Mouse (Mus musculus): Measurements from ENCODE around the gene Ino80b.

Ino80b gene

GRCm38 (mm10) chr6:83140044-83140443, 14.8 kb upstream of the Ino80b start:
- no peak for DNase-seq (ENCODE audit: low spot score)

DNA sequence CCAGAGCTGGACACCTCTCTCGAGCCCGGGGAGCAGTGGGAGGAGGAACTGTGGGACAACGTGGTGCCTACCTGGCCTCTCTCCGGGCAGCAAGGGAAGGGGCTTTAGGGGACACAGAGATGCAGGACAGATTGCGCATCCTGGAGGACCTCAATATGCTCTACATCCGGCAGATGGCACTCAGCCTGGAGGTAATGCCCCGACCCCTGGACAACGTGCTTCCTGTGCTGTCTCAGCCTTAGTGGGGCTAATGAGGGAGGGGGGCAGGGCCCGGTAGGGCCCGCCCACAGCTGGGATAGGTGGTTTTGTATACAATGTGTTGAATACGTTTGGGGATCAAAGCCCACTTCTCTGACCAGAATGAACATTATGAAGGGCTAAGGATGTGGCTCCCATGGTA, 12.8 kb upstream of the Ino80b start:
- DNase-seq (ENCODE audit: low spot score): no peak

GRCm38 (mm10) chr6:83137576-83137950, 12.3 kb upstream of the Ino80b start:
- DNase-seq (ENCODE audit: low spot score): peak; percentile 88

DNA sequence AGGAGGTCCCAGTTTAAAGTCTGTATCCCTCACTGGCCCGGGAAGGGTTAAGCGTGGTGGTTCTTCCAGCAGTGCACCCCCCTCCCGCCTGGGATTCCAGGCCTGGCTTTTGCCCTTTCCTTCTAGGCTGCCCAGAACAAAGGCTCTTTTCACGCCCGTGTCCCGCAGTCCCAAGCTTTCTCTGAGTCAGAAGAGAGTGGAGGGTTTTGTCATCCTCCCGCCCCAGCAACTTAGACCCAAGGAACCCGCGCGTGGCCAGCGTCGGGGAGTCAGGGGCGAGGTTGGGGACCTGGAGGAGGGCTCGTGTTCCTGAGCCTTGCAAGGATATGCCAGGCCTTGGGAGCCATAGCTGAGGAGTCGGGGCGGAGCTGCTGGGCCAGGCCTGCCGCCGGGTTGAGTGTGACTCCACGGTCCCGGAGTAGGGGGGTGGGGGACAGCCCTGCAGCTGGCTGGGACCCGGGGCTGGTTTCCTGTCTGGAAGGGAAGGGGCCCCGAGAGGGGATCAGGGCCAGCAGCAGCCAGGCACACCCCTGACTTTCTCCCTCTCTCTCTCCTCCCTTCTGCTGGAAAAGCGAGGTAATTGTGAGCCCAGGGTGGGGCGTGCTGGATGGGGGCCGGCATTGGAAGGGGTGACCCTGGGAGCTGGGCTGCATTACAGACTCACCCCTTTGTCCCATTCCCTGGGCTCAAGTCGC, 11.8 kb upstream of the Ino80b start:
- peak; percentile 74 for DNase-seq (ENCODE audit: low spot score)

- DNase-seq (ENCODE audit: low spot score): no peak
Observed at GRCm38 (mm10) chr6:83136291-83136880, 11.2 kb upstream of the Ino80b start.

GRCm38 (mm10) chr6:83135571-83136161, 10.4 kb upstream of the Ino80b start:
- peak; percentile 39 for DNase-seq (ENCODE audit: low spot score)

- no peak for DNase-seq (ENCODE audit: low spot score)
Observed at GRCm38 (mm10) chr6:83134951-83135513, 9.8 kb upstream of the Ino80b start, which contains the start of gene Rtkn. Gene Rtkn, plus strand, starts transcription at chr6:83135463.

- DNase-seq (ENCODE audit: low spot score): no peak
Observed at GRCm38 (mm10) chr6:83134226-83134625, 9.0 kb upstream of the Ino80b start.

DNA sequence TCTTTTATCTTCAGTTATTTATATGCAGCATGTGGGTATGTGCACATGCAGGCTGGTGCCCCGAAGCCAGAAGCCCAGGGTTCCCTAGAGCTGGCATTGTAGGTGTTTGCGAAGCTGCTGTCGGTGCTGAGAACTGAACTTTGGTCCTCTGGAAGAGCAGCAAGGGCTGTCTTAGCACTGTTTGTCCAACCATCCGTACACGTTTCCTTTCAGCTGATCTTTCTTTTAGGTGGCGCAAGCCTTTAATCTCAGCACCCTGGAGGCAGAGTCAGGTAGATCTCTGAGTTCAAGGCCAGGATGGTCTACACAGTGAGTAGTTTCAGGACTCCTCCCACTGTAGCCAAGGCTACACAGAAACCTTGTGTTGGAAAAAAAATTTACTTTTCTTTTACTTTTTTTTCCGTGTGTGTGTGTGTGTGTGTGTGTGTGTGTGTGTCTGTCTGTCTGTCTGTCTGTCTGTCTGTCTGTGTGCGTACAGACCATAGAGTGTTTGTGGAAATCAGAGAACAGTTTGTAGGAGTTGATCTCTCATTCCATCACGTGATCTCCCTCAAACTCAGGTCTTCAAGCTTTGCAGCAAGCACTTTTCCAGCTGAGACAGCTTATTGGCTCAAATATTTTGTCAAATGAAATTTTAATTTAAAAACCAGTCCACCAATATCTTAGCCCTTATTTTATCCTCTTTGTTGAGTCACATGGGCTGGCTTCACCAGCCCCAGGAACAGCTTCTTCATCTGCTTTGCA, 7.1 kb upstream of the Ino80b start:
- DNase-seq (ENCODE audit: low spot score): no peak

- DNase-seq (ENCODE audit: low spot score): no peak
Observed at GRCm38 (mm10) chr6:83131469-83132034, 6.3 kb upstream of the Ino80b start.

- DNase-seq (ENCODE audit: low spot score): no peak
Observed at GRCm38 (mm10) chr6:83127419-83127818, 2.2 kb upstream of the Ino80b start.

- peak; percentile 89 for DNase-seq (ENCODE audit: low spot score)
Observed at GRCm38 (mm10) chr6:83124851-83125312, 349 bp downstream of the Ino80b start.

DNA sequence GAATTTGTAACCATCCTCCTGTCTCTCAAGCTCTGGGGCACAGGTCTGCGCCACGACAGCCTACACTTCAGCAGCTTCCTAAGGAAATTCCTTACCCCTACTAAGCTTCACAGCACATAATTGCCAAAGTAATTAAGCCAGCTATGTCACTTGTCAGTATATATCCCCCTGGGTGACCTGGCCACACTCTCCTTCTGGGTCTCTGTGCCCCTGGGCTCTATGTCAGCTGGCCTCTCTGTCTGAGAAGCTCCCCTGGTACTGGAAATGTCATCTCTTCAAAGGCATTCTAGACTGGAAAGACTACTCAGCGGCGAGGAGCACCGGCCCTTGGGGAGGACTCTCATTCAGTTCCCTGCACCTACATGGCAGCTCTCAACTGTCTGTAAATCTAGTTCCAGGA, 2.3 kb downstream of the Ino80b start:
- no peak for DNase-seq (ENCODE audit: low spot score)

DNA sequence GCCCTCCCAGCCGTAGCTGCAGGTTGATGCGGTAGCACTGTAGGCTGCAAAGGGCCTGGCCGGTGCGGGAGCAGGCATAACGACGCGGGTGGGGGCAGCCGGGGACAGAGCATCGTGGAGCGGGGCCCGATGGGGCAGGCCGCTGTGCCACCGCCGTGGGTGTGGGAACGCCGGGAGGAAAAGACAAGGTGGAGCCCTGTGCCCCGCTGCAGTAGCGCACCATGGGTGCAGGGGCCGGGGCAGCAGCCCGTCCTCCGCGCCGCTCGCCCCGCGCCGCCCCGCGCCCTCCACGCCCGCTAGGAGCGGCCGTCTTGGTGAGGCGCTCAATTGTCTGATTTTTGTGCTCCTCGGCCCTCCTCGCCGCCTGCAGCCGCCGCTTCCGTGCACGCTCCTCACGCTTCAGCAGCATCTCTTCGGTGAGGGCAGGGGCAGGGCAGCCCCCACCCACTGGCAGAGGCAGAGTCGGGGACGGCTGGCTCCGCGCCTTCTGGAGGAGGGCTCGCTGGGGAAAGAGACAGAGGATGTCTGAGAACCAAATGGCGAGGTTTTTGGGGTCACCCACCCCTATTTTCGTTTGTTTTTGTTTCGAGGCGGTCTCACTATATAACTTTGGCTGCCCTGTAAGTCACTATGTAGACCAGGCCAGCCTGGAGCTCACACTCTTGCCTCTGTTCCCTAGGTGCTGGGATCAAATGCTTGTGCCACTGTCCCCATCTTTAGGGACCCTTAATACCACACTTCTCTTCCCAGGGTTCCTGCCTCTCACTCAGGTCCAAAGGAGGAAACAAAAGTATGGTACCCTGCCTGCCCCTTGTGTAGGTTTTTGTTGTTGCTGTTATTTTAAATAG, 3.1 kb downstream of the Ino80b start:
- DNase-seq (ENCODE audit: low spot score): no peak

GRCm38 (mm10) chr6:83120930-83121862, 4.0 kb downstream of the Ino80b start, which contains the start of gene Wbp1:
Gene Wbp1, minus strand, starts transcription at chr6:83121559.
- DNase-seq (ENCODE audit: low spot score): peak; percentile 88

- peak; percentile 42 for DNase-seq (ENCODE audit: low spot score)
Observed at GRCm38 (mm10) chr6:83119734-83120051, 5.5 kb downstream of the Ino80b start.

GRCm38 (mm10) chr6:83118825-83119733, 6.2 kb downstream of the Ino80b start:
- peak; percentile 19 for DNase-seq (ENCODE audit: low spot score)

DNA sequence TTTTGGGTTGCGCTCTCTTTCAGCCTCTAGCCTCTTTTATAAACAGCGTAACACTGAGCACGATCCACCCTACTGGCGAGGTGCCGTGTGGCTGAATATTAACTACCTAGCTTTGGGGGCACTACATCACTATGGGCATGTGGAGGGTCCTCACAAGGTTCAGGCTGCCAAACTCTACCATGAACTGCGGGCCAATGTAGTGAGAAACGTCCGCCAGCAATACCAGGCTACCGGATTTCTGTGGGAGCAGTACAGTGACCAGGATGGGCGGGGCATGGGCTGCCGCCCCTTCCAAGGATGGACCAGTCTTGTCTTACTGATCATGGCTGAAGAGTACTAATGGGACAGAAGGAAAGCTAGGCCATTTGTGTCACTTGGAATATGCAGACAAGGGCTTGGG, 6.9 kb downstream of the Ino80b start:
- no peak for DNase-seq (ENCODE audit: low spot score)

GRCm38 (mm10) chr6:83117616-83118015, 7.6 kb downstream of the Ino80b start:
- peak; percentile 24 for DNase-seq (ENCODE audit: low spot score)

All from ovary, postnatal 36 days (tissue).